Mouse (Mus musculus) kidney, adult 2 months (tissue): ENCODE measurements at regions not wholly inside any gene's neighbourhood (a gene's known extent, or its start where the extent isn't known, plus 50 kb on each side); places are given as distances from the start of the nearest gene placed in this dataset.

Source experiments
- DNase-seq: peaks from one replicate; pipeline ENCODE4 v3.0.0; 2021
- H3K27ac ChIP-seq: fragments of 200-500 bp; 2 replicates; pipeline ENCODE4 v1.5.1; 2012; ENCODE audit warnings: low read depth, low read length, control low read depth, inconsistent platforms; ENCODE audit not compliant: insufficient read depth
- H3K27me3 ChIP-seq: fragments of 200-500 bp; replicated peaks from 2 replicates; pipeline ENCODE4 v1.6.1; 2012; ENCODE audit warnings: mild to moderate bottlenecking, moderate library complexity, low read length, inconsistent platforms; ENCODE audit not compliant: control insufficient read depth, insufficient read depth
- H3K36me3 ChIP-seq: fragments of 200-500 bp; 2 replicates; pipeline ENCODE4 v1.6.1; 2012; ENCODE audit warnings: mild to moderate bottlenecking, moderate library complexity, low read length, inconsistent platforms; ENCODE audit not compliant: control insufficient read depth, insufficient read depth
- H3K4me1 ChIP-seq: fragments of 200-500 bp; 2 replicates; pipeline ENCODE4 v1.6.1; 2011; ENCODE audit warnings: low read length; ENCODE audit not compliant: control insufficient read depth, insufficient read depth
- H3K4me3 ChIP-seq: fragments of 200-500 bp; 2 replicates; pipeline ENCODE4 v1.5.1; 2011; ENCODE audit warnings: mild to moderate bottlenecking, low read depth, low read length, control low read depth; ENCODE audit not compliant: insufficient read depth
- CTCF ChIP-seq: fragments of 200-500 bp; conservative IDR thresholded peaks from 2 replicates; pipeline ENCODE4 v1.5.1; 2011; ENCODE audit warnings: low read depth, mild to moderate bottlenecking, control low read depth, low read length, moderate library complexity, mixed read lengths; ENCODE audit not compliant: insufficient read depth, insufficient read length
- POLR2A ChIP-seq: fragments of 200-500 bp; IDR thresholded peaks from one replicate; pipeline ENCODE4 v1.6.1; 2011; ENCODE audit warnings: low read depth, low read length, control low read depth
- WGBS: fragments of 180-500 bp; shearing (Covaris S2); methylation state at CpG from one replicate; pipeline ENCODE4 v1.1.7; 2018; 5-methylcytosine and 5-hydroxymethylcytosine counted together

- Histone ChIP-seq H3K4me1 (no peaks in the 10 kb centered on the region), H3K36me3 (no peaks in the 10 kb centered on the region), H3K27me3 (no peaks in the 10 kb centered on the region), H3K4me3 (no peak overlapping the region), H3K27ac (no peak overlapping the region)
- DNase-seq: no peak
- 44% methylated on average over 15 of the region's 15 CpGs for WGBS
- no peak for TF ChIP-seq CTCF
- no peak for TF ChIP-seq POLR2A
Observed at GRCm38 (mm10) chr2:50943180-50943579, 205.7 kb downstream of the Rnd3 start.

- no peak for DNase-seq
- Histone ChIP-seq H3K36me3 (no peaks in the 10 kb centered on the region), H3K4me3 (no peak overlapping the region), H3K4me1 (no peaks in the 10 kb centered on the region), H3K27me3 (no peaks in the 10 kb centered on the region), H3K27ac (no peak overlapping the region)
- TF ChIP-seq POLR2A: no peak
- TF ChIP-seq CTCF: no peak
- WGBS: 74% methylated on average over 11 of the region's 11 CpGs
Observed at GRCm38 (mm10) chr2:50942741-50943140, 206.2 kb downstream of the Rnd3 start.

- no peak for DNase-seq
- TF ChIP-seq CTCF: no peak
- TF ChIP-seq POLR2A: no peak
- Histone ChIP-seq H3K4me1 (no peaks in the 10 kb centered on the region), H3K36me3 (no peaks in the 10 kb centered on the region), H3K4me3 (no peak overlapping the region), H3K27me3 (no peaks in the 10 kb centered on the region), H3K27ac (no peak overlapping the region)
- 54% methylated on average over 7 of the region's 7 CpGs for WGBS
Observed at GRCm38 (mm10) chr2:50932936-50933335, 216.0 kb downstream of the Rnd3 start.

GRCm38 (mm10) chr2:50921002-50921401 lies 227.9 kb downstream of the Rnd3 start:
- DNase-seq: no peak
- Histone ChIP-seq H3K27me3 (no peaks in the 10 kb centered on the region), H3K36me3 (no peaks in the 10 kb centered on the region), H3K27ac (no peak overlapping the region), H3K4me3 (no peak overlapping the region), H3K4me1 (no peaks in the 10 kb centered on the region)
- TF ChIP-seq POLR2A: no peak
- TF ChIP-seq CTCF: no peak

- WGBS: 77% methylated on average over 18 of the region's 18 CpGs
- DNase-seq: no peak
- Histone ChIP-seq H3K36me3 (no peaks in the 10 kb centered on the region), H3K27ac (no peak overlapping the region), H3K4me1 (no peaks in the 10 kb centered on the region), H3K27me3 (no peaks in the 10 kb centered on the region), H3K4me3 (no peak overlapping the region)
- no peak for TF ChIP-seq POLR2A
- TF ChIP-seq CTCF: no peak
Observed at GRCm38 (mm10) chr2:50916323-50917221, 232.3 kb downstream of the Rnd3 start.

GRCm38 (mm10) chr2:50915149-50915548 lies 233.8 kb downstream of the Rnd3 start:
- TF ChIP-seq CTCF (no peak), POLR2A (no peak)
- H3K4me1 ChIP-seq: no peaks in the 10 kb centered on the region
- 96% methylated on average over 2 of the region's 2 CpGs for WGBS
- H3K4me3 ChIP-seq: no peak overlapping the region
- H3K27ac ChIP-seq: no peak overlapping the region
- no peak for DNase-seq
- H3K36me3 ChIP-seq: no peaks in the 10 kb centered on the region
- no peaks in the 10 kb centered on the region for H3K27me3 ChIP-seq

- Histone ChIP-seq H3K27me3 (no peaks in the 10 kb centered on the region), H3K4me1 (no peaks in the 10 kb centered on the region), H3K36me3 (no peaks in the 10 kb centered on the region), H3K27ac (no peak overlapping the region), H3K4me3 (no peak overlapping the region)
- no peak for DNase-seq
- TF ChIP-seq POLR2A: no peak
- no peak for TF ChIP-seq CTCF
Observed at GRCm38 (mm10) chr2:50914176-50914575, 234.7 kb downstream of the Rnd3 start.
